Mouse (Mus musculus): ENCODE results near the gene Dnajc22. TPM values are rescaled to one million over a fixed set of nuclear protein-coding genes. Genes with fewer than 3 reads are reported as not detected.

The Dnajc22 gene
- polyA plus RNA-seq, 1 experiment from 2014 or later, result 14.4 TPM

- peak overlapping the region; percentile 39 for H3K4me3 ChIP-seq (ENCODE audit: low read depth, low read length)
- H3K4me1 ChIP-seq (replicated peaks; ENCODE audit: control insufficient read depth, insufficient read depth), result peaks cover 5% of the 10 kb centered on the region; the same call in 1 of the 2 replicates
- H3K4me2 ChIP-seq (replicated peaks; ENCODE audit: low read depth), result peak overlapping the region; percentile 63
- no peak for ATAC-seq (ENCODE audit: low FRiP score, low TSS enrichment)
- TF ChIP-seq EP300 (optimal IDR thresholded peaks at IDR 0.05) (no peak), CTCF (IDR thresholded peaks at IDR 0.05; ENCODE audit: low read depth) (no peak)
- 9% methylated on average over 23 of the region's 24 CpGs for WGBS
- no peaks in the 10 kb centered on the region for H3K36me3 ChIP-seq (ENCODE audit: control insufficient read depth, insufficient read depth, low read length)
- peak overlapping the region; percentile 35; the same call in 1 of the 2 replicates for H3K9ac ChIP-seq (ENCODE audit: low read length)
- peaks cover 25% of the 10 kb centered on the region; the same call in 1 of the 2 replicates for H3K27me3 ChIP-seq (ENCODE audit: control insufficient read depth, insufficient read depth, low read length)
- DNase-seq (ENCODE audit: low spot score), result no peak
- no peaks in the 10 kb centered on the region for H3K9me3 ChIP-seq (ENCODE audit: control insufficient read depth, low read length)
- no peak overlapping the region for H3K27ac ChIP-seq (replicated peaks)
Observed at GRCm38 (mm10) chr15:99096061-99096793, 3.3 kb downstream of the Dnajc22 start.

GRCm38 (mm10) chr15:99096831-99097500 lies 4.0 kb downstream of the Dnajc22 start:
- H3K27me3 ChIP-seq (ENCODE audit: control insufficient read depth, insufficient read depth, low read length), result peaks cover 25% of the 10 kb centered on the region; the same call in 1 of the 2 replicates
- H3K9me3 ChIP-seq (ENCODE audit: control insufficient read depth, low read length), result no peaks in the 10 kb centered on the region
- peak overlapping the region; percentile 39 for H3K4me3 ChIP-seq (ENCODE audit: low read depth, low read length)
- no peak overlapping the region for H3K27ac ChIP-seq (replicated peaks)
- under 1% methylated on average over 49 of the region's 58 CpGs for WGBS
- no peaks in the 10 kb centered on the region for H3K36me3 ChIP-seq (ENCODE audit: control insufficient read depth, insufficient read depth, low read length)
- peak overlapping the region; percentile 63 for H3K4me2 ChIP-seq (replicated peaks; ENCODE audit: low read depth)
- no peak for TF ChIP-seq CTCF (IDR thresholded peaks at IDR 0.05; ENCODE audit: low read depth)
- no peak for TF ChIP-seq EP300 (optimal IDR thresholded peaks at IDR 0.05)
- ATAC-seq (ENCODE audit: low FRiP score, low TSS enrichment), result no peak
- peak overlapping the region; percentile 35 for H3K9ac ChIP-seq (ENCODE audit: low read length)
- peak; percentile 57 for DNase-seq (ENCODE audit: low spot score)
- H3K4me1 ChIP-seq (replicated peaks; ENCODE audit: control insufficient read depth, insufficient read depth), result peaks cover 5% of the 10 kb centered on the region; the same call in 1 of the 2 replicates

GRCm38 (mm10) chr15:99097840-99098492 lies 5.0 kb downstream of the Dnajc22 start:
- peak overlapping the region; percentile 39 for H3K4me3 ChIP-seq (ENCODE audit: low read depth, low read length)
- no peak overlapping the region for H3K9ac ChIP-seq (ENCODE audit: low read length)
- peak; percentile 63 for DNase-seq (ENCODE audit: low spot score)
- H3K27ac ChIP-seq (replicated peaks), result no peak overlapping the region
- H3K4me2 ChIP-seq (replicated peaks; ENCODE audit: low read depth), result peak overlapping the region; percentile 63
- no peak for ATAC-seq (ENCODE audit: low FRiP score, low TSS enrichment)
- under 1% methylated on average over 39 of the region's 39 CpGs for WGBS
- H3K9me3 ChIP-seq (ENCODE audit: control insufficient read depth, low read length), result no peaks in the 10 kb centered on the region
- no peak for TF ChIP-seq CTCF (IDR thresholded peaks at IDR 0.05; ENCODE audit: low read depth)
- no peak for TF ChIP-seq EP300 (optimal IDR thresholded peaks at IDR 0.05)
- H3K4me1 ChIP-seq (replicated peaks; ENCODE audit: control insufficient read depth, insufficient read depth), result peaks cover 5% of the 10 kb centered on the region; the same call in 1 of the 2 replicates
- H3K36me3 ChIP-seq (ENCODE audit: control insufficient read depth, insufficient read depth, low read length), result no peaks in the 10 kb centered on the region
- peaks cover 23% of the 10 kb centered on the region; the same call in 1 of the 2 replicates for H3K27me3 ChIP-seq (ENCODE audit: control insufficient read depth, insufficient read depth, low read length)

- no peaks in the 10 kb centered on the region for H3K36me3 ChIP-seq (ENCODE audit: control insufficient read depth, insufficient read depth, low read length)
- DNase-seq (ENCODE audit: low spot score), result peak; percentile 36
- peaks cover 20% of the 10 kb centered on the region; the same call in 1 of the 2 replicates for H3K27me3 ChIP-seq (ENCODE audit: control insufficient read depth, insufficient read depth, low read length)
- peak; percentile 0; the same call in 1 of the 2 replicates for ATAC-seq (ENCODE audit: low FRiP score, low TSS enrichment)
- WGBS, result 3% methylated on average over 9 of the region's 9 CpGs
- H3K9ac ChIP-seq (ENCODE audit: low read length), result peak overlapping the region; percentile 13; the same call in 1 of the 2 replicates
- TF ChIP-seq CTCF (IDR thresholded peaks at IDR 0.05; ENCODE audit: low read depth), result no peak
- no peak for TF ChIP-seq EP300 (optimal IDR thresholded peaks at IDR 0.05)
- H3K4me1 ChIP-seq (replicated peaks; ENCODE audit: control insufficient read depth, insufficient read depth), result peaks cover 5% of the 10 kb centered on the region; the same call in 1 of the 2 replicates
- H3K27ac ChIP-seq (replicated peaks), result no peak overlapping the region
- H3K4me2 ChIP-seq (replicated peaks; ENCODE audit: low read depth), result peak overlapping the region; percentile 63
- peak overlapping the region; percentile 39 for H3K4me3 ChIP-seq (ENCODE audit: low read depth, low read length)
- H3K9me3 ChIP-seq (ENCODE audit: control insufficient read depth, low read length), result no peaks in the 10 kb centered on the region
Observed at GRCm38 (mm10) chr15:99098493-99098861, 5.5 kb downstream of the Dnajc22 start.

GRCm38 (mm10) chr15:99099139-99099556 lies 6.2 kb downstream of the Dnajc22 start:
- Histone ChIP-seq H3K4me3 (ENCODE audit: low read depth, low read length) (peak overlapping the region; percentile 39), H3K4me1 (replicated peaks; ENCODE audit: control insufficient read depth, insufficient read depth) (peaks cover 2% of the 10 kb centered on the region; the same call in 1 of the 2 replicates), H3K4me2 (replicated peaks; ENCODE audit: low read depth) (peak overlapping the region; percentile 63), H3K36me3 (ENCODE audit: control insufficient read depth, insufficient read depth, low read length) (no peaks in the 10 kb centered on the region), H3K27ac (replicated peaks) (peak overlapping the region; percentile 63), H3K9ac (ENCODE audit: low read length) (peak overlapping the region; percentile 28; the same call in 1 of the 2 replicates), H3K9me3 (ENCODE audit: control insufficient read depth, low read length) (no peaks in the 10 kb centered on the region), H3K27me3 (ENCODE audit: control insufficient read depth, insufficient read depth, low read length) (peaks cover 20% of the 10 kb centered on the region; the same call in 1 of the 2 replicates)
- no peak for TF ChIP-seq EP300 (optimal IDR thresholded peaks at IDR 0.05)
- TF ChIP-seq CTCF (IDR thresholded peaks at IDR 0.05; ENCODE audit: low read depth), result peak; percentile 91
- WGBS, result 3% methylated on average over 15 of the region's 15 CpGs
- DNase-seq (ENCODE audit: low spot score), result peak; percentile 94
- peak; percentile 96 for ATAC-seq (ENCODE audit: low FRiP score, low TSS enrichment)

All from stomach, postnatal 0 days (tissue).